Mouse (Mus musculus) c-Kit-positive CD71-positive TER-119-positive erythroid progenitor cells, embryonic 14.5 days (primary cell): Measurements from ENCODE around the gene Ino80b.

Experiments
- DNase-seq: peaks from one replicate; pipeline ENCODE4 v3.0.0-alpha.2; 2013; ENCODE audit warnings: low spot score

Gene Ino80b

DNA sequence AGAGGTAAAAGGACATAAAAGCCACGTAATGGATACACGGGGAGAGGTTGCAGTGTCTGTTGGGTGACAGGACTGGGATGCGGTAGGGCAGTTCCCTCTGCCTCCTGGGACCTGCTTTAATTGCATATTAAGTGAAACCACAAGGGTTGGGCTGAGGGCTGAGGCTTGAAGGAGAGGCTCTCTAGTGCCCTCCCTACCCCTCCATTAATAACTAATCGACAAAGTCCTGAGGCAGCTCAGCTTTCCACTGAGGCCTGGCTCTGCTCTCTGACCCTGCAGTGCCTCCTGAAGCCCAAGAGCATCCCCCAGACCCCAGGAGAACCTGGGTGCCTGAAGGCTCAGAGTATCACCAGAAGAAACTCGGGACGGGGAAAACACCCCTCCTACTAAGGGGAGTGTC lies 40.8 kb downstream of the Ino80b start:
- DNase-seq = no peak

DNA sequence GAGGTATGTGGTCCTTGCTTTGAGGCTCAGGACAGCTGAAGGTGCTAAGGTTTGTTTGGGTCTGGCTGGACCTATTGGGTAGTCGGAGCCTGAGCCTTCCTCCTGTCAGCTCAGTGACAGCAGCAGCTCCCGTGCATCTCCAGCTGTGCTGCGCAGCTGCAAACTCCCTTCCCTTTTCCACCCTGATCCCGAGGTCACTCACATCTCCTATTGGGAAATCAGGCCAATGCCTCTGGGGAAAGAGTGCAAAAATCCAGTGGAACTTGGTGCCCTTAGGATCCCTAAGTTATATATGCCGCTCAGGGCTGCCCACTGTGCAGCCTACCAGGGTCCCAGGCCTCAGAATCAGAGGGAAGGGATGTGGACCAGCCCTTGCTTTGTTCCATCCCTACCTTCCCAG lies 41.7 kb downstream of the Ino80b start:
- no peak for DNase-seq

DNA sequence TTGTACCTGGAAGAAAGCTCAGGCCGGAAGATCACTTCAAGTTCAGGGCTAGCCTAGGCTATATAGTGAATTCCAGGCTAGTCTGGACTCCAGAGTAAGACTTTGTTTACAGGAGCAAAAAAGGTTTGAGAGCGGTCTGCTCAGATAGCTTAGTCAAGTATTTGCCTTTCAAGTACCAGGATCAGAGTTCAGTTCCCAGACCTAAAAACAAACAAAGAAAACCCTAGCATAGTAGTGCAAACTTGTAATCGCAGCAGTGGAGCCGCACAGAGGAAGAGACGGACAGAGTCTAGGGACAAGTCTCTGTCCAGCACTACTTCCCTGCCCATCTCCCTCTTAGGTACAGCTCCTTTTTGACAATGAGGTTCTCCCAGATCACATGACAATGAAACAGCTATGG lies 45.0 kb downstream of the Ino80b start:
- no peak for DNase-seq

DNA sequence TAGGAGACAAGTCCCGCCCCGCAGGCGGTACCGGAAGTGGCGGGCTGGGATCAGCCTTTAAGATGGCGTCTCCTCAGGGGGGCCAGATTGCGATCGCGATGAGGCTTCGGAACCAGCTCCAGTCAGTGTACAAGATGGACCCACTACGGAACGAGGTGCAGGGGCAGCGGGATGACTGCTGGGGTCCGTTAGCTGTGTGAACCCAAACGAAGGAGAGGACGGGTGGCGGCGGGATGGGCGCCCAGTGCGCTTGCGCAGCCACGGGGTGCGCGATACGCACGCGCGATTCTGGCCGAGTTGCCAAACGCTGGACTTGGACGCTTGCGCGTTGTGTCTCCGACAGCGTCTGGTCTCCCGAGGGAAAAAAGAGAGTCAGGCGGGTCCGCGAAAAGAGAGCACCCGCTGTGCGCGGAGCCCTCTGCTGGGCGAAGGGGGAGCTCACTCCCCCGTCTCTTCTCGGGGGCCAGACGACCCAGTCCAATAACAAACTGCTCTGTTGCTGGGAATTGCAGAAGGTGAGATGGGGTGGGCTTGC lies 46.8 kb downstream of the Ino80b start:
- peak; percentile 99 for DNase-seq

DNA sequence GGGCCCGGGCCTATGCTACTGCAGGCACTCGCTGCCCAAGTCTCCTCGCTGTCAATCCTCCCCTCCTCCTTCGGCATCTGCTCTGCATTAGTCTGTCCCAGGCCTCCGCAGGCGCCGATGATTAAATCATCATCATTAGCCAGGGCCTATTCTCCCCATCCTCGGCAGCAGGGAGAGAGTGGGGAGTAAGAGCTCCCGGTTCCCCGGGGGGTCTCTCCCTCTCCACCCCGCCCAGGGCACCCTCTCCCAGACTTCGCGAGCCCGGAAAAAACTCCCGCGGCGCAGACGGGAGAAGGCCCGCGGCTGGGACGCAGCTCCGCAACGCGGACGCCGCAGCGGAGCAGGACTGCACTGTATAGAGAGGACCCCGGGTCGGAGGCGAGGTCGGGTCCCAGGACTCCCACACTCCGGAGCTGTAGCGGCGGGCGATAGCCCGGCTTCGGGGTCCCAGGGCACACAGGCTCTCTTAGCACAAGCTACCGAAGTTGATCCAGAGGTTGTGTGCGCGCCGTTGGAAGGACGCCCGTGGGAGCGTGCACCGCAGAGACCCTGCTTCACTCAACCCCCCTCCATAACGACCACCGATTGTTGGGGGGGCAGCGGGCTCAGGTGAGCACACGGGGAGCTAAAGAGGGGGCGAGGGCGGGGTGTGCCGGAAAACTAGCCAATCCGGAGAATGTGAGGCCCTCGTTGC lies 47.5 kb downstream of the Ino80b start, which contains the start of gene Pcgf1:
Pcgf1 (plus strand) TSS at position 240 of the 694 bp plus-strand sequence.
- no peak for DNase-seq

DNA sequence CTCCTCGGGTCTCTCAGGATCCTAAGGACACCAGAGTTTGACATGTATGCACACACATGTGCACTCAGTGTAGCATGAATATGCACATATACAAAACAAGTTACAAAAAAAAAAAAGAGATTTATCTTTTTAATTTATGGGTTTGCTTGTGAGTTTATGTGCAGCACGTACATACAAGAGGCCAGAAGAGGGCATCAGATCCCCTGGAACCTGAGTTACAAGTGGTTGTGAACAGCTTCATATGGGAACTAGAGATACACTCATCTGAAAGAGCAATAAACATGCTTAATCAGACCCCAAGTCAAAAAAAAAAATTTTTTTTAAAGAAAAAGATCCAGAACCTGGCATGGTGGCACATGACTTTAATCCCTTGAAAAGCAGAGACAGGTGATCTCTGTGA lies 50.3 kb downstream of the Ino80b start:
- no peak for DNase-seq
